Mouse (Mus musculus): Measurements from ENCODE around the gene Zmiz2. TPM values are rescaled to one million over a fixed set of nuclear protein-coding genes. Genes with fewer than 3 reads are reported as not detected.
"Not testable (repeated sequence)": the region's sequence is repeated elsewhere in the genome, so short reads cannot be mapped to it uniquely, and the experiment has no call there.

The Zmiz2 gene
- polyA plus RNA-seq, 1 experiment from 2014 or later = 7.3 TPM

- 11% methylated on average over 21 of the region's 21 CpGs for WGBS
- H3K4me1 ChIP-seq = peaks cover 33% of the 10 kb centered on the region
- peak within 1 kb of the TSS; percentile 98 for H3K9ac ChIP-seq
- no peaks in the 10 kb centered on the region for H3K27me3 ChIP-seq (replicated peaks)
- H3K27ac ChIP-seq (replicated peaks) = peak within 1 kb of the TSS; percentile 98
- peak; percentile 20; the same call in 1 of the 2 replicates for ATAC-seq (ENCODE audit: extremely low read depth, insufficient number of reproducible peaks, low FRiP score, low TSS enrichment)
- H3K9me3 ChIP-seq = no peaks in the 10 kb centered on the region
- peak within 1 kb of the TSS; percentile 97 for H3K4me2 ChIP-seq
- H3K4me3 ChIP-seq = peak within 1 kb of the TSS; percentile 96
- peaks cover 28% of the 10 kb centered on the region for H3K36me3 ChIP-seq
Measured at GRCm38 (mm10) chr11:6414751-6415550, 26.1 kb downstream of the Zmiz2 start, which contains the start of gene Ppia. Gene Ppia, plus strand, starts transcription at chr11:6415443.

GRCm38 (mm10) chr11:6415551-6416404, 26.9 kb downstream of the Zmiz2 start:
- H3K4me1 ChIP-seq = peaks cover 33% of the 10 kb centered on the region
- H3K27me3 ChIP-seq (replicated peaks) = no peaks in the 10 kb centered on the region
- peak overlapping the region; percentile 96 for H3K4me3 ChIP-seq
- WGBS = under 1% methylated on average over 84 of the region's 102 CpGs
- H3K9me3 ChIP-seq = no peaks in the 10 kb centered on the region
- H3K9ac ChIP-seq = peak overlapping the region; percentile 98
- H3K27ac ChIP-seq (replicated peaks) = peak overlapping the region; percentile 98
- H3K4me2 ChIP-seq = peak overlapping the region; percentile 97
- H3K36me3 ChIP-seq = peaks cover 36% of the 10 kb centered on the region
- peak; percentile 94 for ATAC-seq (ENCODE audit: extremely low read depth, insufficient number of reproducible peaks, low FRiP score, low TSS enrichment)

GRCm38 (mm10) chr11:6416405-6417034, 27.6 kb downstream of the Zmiz2 start:
- H3K27ac ChIP-seq (replicated peaks) = peak overlapping the region; percentile 98
- peaks cover 31% of the 10 kb centered on the region for H3K4me1 ChIP-seq
- peak; percentile 29; the same call in 1 of the 2 replicates for ATAC-seq (ENCODE audit: extremely low read depth, insufficient number of reproducible peaks, low FRiP score, low TSS enrichment)
- H3K4me2 ChIP-seq = peak overlapping the region; percentile 97
- H3K27me3 ChIP-seq (replicated peaks) = no peaks in the 10 kb centered on the region
- H3K9me3 ChIP-seq = no peaks in the 10 kb centered on the region
- peak overlapping the region; percentile 96 for H3K4me3 ChIP-seq
- WGBS = 1% methylated on average over 30 of the region's 30 CpGs
- H3K9ac ChIP-seq = peak overlapping the region; percentile 98
- peaks cover 44% of the 10 kb centered on the region for H3K36me3 ChIP-seq

- 30% methylated on average over 2 of the region's 2 CpGs for WGBS
- Histone ChIP-seq H3K27ac (replicated peaks) (peak overlapping the region; percentile 98), H3K4me2 (peak overlapping the region; percentile 97), H3K9ac (peak overlapping the region; percentile 98), H3K27me3 (replicated peaks) (no peaks in the 10 kb centered on the region), H3K4me3 (peak overlapping the region; percentile 96), H3K36me3 (peaks cover 49% of the 10 kb centered on the region), H3K9me3 (no peaks in the 10 kb centered on the region), H3K4me1 (peaks cover 29% of the 10 kb centered on the region)
- ATAC-seq (ENCODE audit: extremely low read depth, insufficient number of reproducible peaks, low FRiP score, low TSS enrichment) = no peak
Measured at GRCm38 (mm10) chr11:6417069-6417468, 28.2 kb downstream of the Zmiz2 start.

- Histone ChIP-seq H3K9me3 (no peaks in the 10 kb centered on the region), H3K36me3 (peaks cover 54% of the 10 kb centered on the region), H3K4me1 (peaks cover 29% of the 10 kb centered on the region), H3K4me3 (peak overlapping the region; percentile 96), H3K27ac (replicated peaks) (0 out of 2 replicates have a peak overlapping the region, but pooled peaks have one; percentile 14), H3K4me2 (peak overlapping the region; percentile 97), H3K9ac (peak overlapping the region; percentile 98), H3K27me3 (replicated peaks) (no peaks in the 10 kb centered on the region)
- no peak for ATAC-seq (ENCODE audit: extremely low read depth, insufficient number of reproducible peaks, low FRiP score, low TSS enrichment)
Measured at GRCm38 (mm10) chr11:6417490-6417889, 28.6 kb downstream of the Zmiz2 start.

- no peaks in the 10 kb centered on the region for H3K27me3 ChIP-seq (replicated peaks)
- H3K4me3 ChIP-seq = peak overlapping the region; percentile 96; the same call in 1 of the 2 replicates
- H3K36me3 ChIP-seq = peaks cover 66% of the 10 kb centered on the region
- peaks cover 29% of the 10 kb centered on the region for H3K4me1 ChIP-seq
- no peak overlapping the region for H3K27ac ChIP-seq (replicated peaks)
- no peak for ATAC-seq (ENCODE audit: extremely low read depth, insufficient number of reproducible peaks, low FRiP score, low TSS enrichment)
- peak overlapping the region; percentile 97 for H3K4me2 ChIP-seq
- no peaks in the 10 kb centered on the region for H3K9me3 ChIP-seq
- peak overlapping the region; percentile 58; the same call in 1 of the 2 replicates for H3K9ac ChIP-seq
- WGBS = 72% methylated on average over 5 of the region's 5 CpGs
Measured at GRCm38 (mm10) chr11:6418751-6419150, 29.9 kb downstream of the Zmiz2 start.

GRCm38 (mm10) chr11:6419156-6419555, 30.3 kb downstream of the Zmiz2 start:
- not testable (repeated sequence) for H3K9me3 ChIP-seq; H3K27me3 ChIP-seq (replicated peaks); H3K4me3 ChIP-seq; H3K27ac ChIP-seq (replicated peaks); H3K4me2 ChIP-seq; H3K9ac ChIP-seq; ATAC-seq (ENCODE audit: extremely low read depth, insufficient number of reproducible peaks, low FRiP score, low TSS enrichment)
- 58% methylated on average over 4 of the region's 4 CpGs for WGBS
- peaks cover 70% of the 10 kb centered on the region for H3K36me3 ChIP-seq
- H3K4me1 ChIP-seq = peaks cover 29% of the 10 kb centered on the region

GRCm38 (mm10) chr11:6420283-6420703, 31.4 kb downstream of the Zmiz2 start:
- WGBS = 12% methylated on average over 1 of the region's 1 CpGs
- ATAC-seq (ENCODE audit: extremely low read depth, insufficient number of reproducible peaks, low FRiP score, low TSS enrichment) = no peak
- Histone ChIP-seq H3K9ac (no peak overlapping the region), H3K27me3 (replicated peaks) (no peaks in the 10 kb centered on the region), H3K4me3 (no peak overlapping the region), H3K9me3 (no peaks in the 10 kb centered on the region), H3K4me1 (peaks cover 20% of the 10 kb centered on the region), H3K27ac (replicated peaks) (no peak overlapping the region; the same call in 1 of the 2 replicates), H3K4me2 (no peak overlapping the region), H3K36me3 (peaks cover 79% of the 10 kb centered on the region)

GRCm38 (mm10) chr11:6420722-6421350, 32.0 kb downstream of the Zmiz2 start:
- H3K9me3 ChIP-seq = no peaks in the 10 kb centered on the region
- peaks cover 20% of the 10 kb centered on the region for H3K4me1 ChIP-seq
- H3K27ac ChIP-seq (replicated peaks) = peak overlapping the region; percentile 36; the same call in 1 of the 2 replicates
- H3K4me2 ChIP-seq = no peak overlapping the region
- 72% methylated on average over 2 of the region's 2 CpGs for WGBS
- H3K4me3 ChIP-seq = no peak overlapping the region
- ATAC-seq (ENCODE audit: extremely low read depth, insufficient number of reproducible peaks, low FRiP score, low TSS enrichment) = no peak
- no peak overlapping the region for H3K9ac ChIP-seq
- no peaks in the 10 kb centered on the region for H3K27me3 ChIP-seq (replicated peaks)
- peaks cover 83% of the 10 kb centered on the region for H3K36me3 ChIP-seq

GRCm38 (mm10) chr11:6430186-6430585, 41.3 kb downstream of the Zmiz2 start:
- no peaks in the 10 kb centered on the region for H3K9me3 ChIP-seq
- WGBS = 89% methylated on average over 7 of the region's 7 CpGs
- H3K4me1 ChIP-seq = 0 out of 2 replicates have a peak, but pooled peaks cover 4% of the 10 kb centered on the region
- no peak overlapping the region for H3K4me3 ChIP-seq
- H3K9ac ChIP-seq = no peak overlapping the region
- H3K4me2 ChIP-seq = no peak overlapping the region
- no peaks in the 10 kb centered on the region for H3K27me3 ChIP-seq (replicated peaks)
- no peak overlapping the region for H3K27ac ChIP-seq (replicated peaks)
- peaks cover 99% of the 10 kb centered on the region for H3K36me3 ChIP-seq
- no peak for ATAC-seq (ENCODE audit: extremely low read depth, insufficient number of reproducible peaks, low FRiP score, low TSS enrichment)
